Mouse (Mus musculus) midbrain, embryonic 12.5 days (tissue): Measurements from ENCODE around the gene Eml3. TPM values are rescaled to one million over a fixed set of nuclear protein-coding genes. Genes with fewer than 3 reads are reported as not detected.

Experiments used
- ATAC-seq: fragments of 200-750 bp; cut with Nextera tagmentation; 2 replicates; pipeline ENCODE4 v1.8.0; 2017; ENCODE audit warnings: low read depth, moderate TSS enrichment, moderate library complexity; ENCODE audit not compliant: low FRiP score
- H3K27ac ChIP-seq: fragments of 300-500 bp; sonication (generic); replicated peaks from 2 replicates; pipeline ENCODE4 v1.5.1; 2016; ENCODE audit warnings: mild to moderate bottlenecking
- H3K27me3 ChIP-seq: fragments of 300-500 bp; sonication (generic); 2 replicates; pipeline ENCODE4 v1.6.1; 2016; ENCODE audit warnings: mild to moderate bottlenecking
- H3K36me3 ChIP-seq: fragments of 300-500 bp; sonication (generic); 2 replicates; pipeline ENCODE4 v1.6.1; 2016
- H3K4me1 ChIP-seq: fragments of 300-500 bp; sonication (generic); 2 replicates; pipeline ENCODE4 v1.6.1; 2016
- H3K4me2 ChIP-seq: fragments of 300-500 bp; sonication (generic); replicated peaks from 2 replicates; pipeline ENCODE4 v1.6.1; 2016; ENCODE audit warnings: mild to moderate bottlenecking, moderate library complexity
- H3K4me3 ChIP-seq: fragments of 300-500 bp; sonication (generic); 2 replicates; pipeline ENCODE4 v1.5.1; 2016; ENCODE audit warnings: mild to moderate bottlenecking
- H3K9ac ChIP-seq: fragments of 300-500 bp; sonication (generic); replicated peaks from 2 replicates; pipeline ENCODE4 v1.6.1; 2016; ENCODE audit warnings: mild to moderate bottlenecking, moderate library complexity
- H3K9me3 ChIP-seq: fragments of 300-500 bp; sonication (generic); 2 replicates; pipeline ENCODE4 v1.6.1; 2016; ENCODE audit warnings: mild to moderate bottlenecking
- WGBS: fragments of 180-500 bp; shearing (Covaris S2); methylation state at CpG from one replicate; pipeline ENCODE4 v1.1.7; 2016; 5-methylcytosine and 5-hydroxymethylcytosine counted together
- polyA plus RNA-seq: library from polyadenylated mRNA; unstranded; fragments of >200 nt; fragmentation: Nextera tagmentation; extraction: Ambion mirVana; gene quantifications from 2 replicates; pipeline ENCODE4 v1.2.1, GENCODE M21; 2016

Eml3 gene
- 14.9 and 15.8 TPM in 2 replicates for polyA plus RNA-seq

GRCm38 (mm10) chr19:8929224-8930088 is at the start of gene Eml3, which contains the start of gene Rom1:
TSS of gene Eml3 (plus strand) at chr19:8929552.
TSS of gene Rom1 (minus strand) at chr19:8929356.
- Histone ChIP-seq H3K9me3 (no peaks in the 10 kb centered on the region), H3K27me3 (peaks cover 16% of the 10 kb centered on the region), H3K9ac (peak within 1 kb of the TSS; percentile 71), H3K36me3 (peaks cover 37% of the 10 kb centered on the region), H3K4me2 (peak within 1 kb of the TSS; percentile 77), H3K4me1 (peaks cover 19% of the 10 kb centered on the region), H3K27ac (peak within 1 kb of the TSS; percentile 46), H3K4me3 (peak within 1 kb of the TSS; percentile 57)
- under 1% methylated on average over 73 of the region's 74 CpGs for WGBS
- peak; percentile 73 for ATAC-seq

DNA sequence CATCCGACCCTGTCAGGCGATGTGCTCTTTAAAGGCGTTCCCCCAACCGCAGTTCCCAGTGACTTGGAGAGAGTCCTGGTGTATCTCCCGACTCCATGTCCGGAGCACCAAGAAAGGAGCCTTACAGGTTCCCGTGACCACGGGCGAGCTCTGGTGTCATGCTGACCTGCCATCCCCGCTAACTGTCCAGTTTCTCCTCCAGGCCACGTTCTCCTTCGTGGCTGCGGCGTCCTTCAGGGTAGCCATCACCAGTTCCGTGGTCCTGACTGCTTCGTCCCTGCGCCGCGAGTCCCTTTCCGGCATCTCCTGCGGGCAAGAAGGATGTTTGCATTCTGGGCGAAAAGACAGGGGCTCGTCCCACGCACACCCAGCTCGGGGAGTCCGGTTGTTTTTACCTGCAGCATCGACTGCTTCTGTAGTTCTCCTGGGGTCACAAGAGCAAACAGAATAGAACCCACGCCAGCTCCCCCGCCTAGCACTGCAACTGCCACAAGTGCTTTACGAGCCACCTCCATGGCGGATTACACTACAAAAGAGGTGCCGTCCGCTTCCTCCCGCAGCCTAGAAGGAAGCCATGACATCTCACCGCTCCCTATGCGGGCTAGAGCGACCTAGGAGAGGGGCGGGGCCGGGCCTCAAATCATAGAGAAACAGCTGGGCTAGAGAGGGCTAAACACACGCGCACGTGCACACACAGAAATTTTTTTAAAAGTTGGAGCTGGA is 48.9 kb upstream of the Eml3 start, which contains the start of gene Uqcc3:
TSS of gene Uqcc3 (minus strand) at position 613 of the 723 bp plus-strand sequence.
- Histone ChIP-seq H3K27ac (peak within 1 kb of the TSS; percentile 83), H3K27me3 (no peaks in the 10 kb centered on the region), H3K9ac (peak within 1 kb of the TSS; percentile 80), H3K9me3 (no peaks in the 10 kb centered on the region), H3K36me3 (peaks cover 27% of the 10 kb centered on the region), H3K4me1 (peaks cover 12% of the 10 kb centered on the region), H3K4me3 (peak within 1 kb of the TSS; percentile 69), H3K4me2 (peak within 1 kb of the TSS; percentile 92)
- under 1% methylated on average over 42 of the region's 42 CpGs for WGBS
- peak; percentile 98 for ATAC-seq

GRCm38 (mm10) chr19:8881034-8881392 is 48.3 kb upstream of the Eml3 start:
- no peak overlapping the region for H3K27ac ChIP-seq

GRCm38 (mm10) chr19:8883616-8884015 is 45.7 kb upstream of the Eml3 start, which contains the start of the genes Lbhd1 and Gm49403:
TSS of gene Lbhd1 (plus strand) at chr19:8883732.
TSS of gene Gm49403 (plus strand) at chr19:8883930.
- no peak for ATAC-seq
- WGBS = 65% methylated on average over 3 of the region's 3 CpGs

More at GRCm38 (mm10) chr19:8881034-8881392, 48.3 kb upstream of the Eml3 start:
- Histone ChIP-seq H3K9ac (peak overlapping the region; percentile 80), H3K4me1 (peaks cover 12% of the 10 kb centered on the region), H3K27me3 (no peaks in the 10 kb centered on the region), H3K4me3 (peak overlapping the region; percentile 69), H3K4me2 (peak overlapping the region; percentile 92), H3K36me3 (peaks cover 21% of the 10 kb centered on the region), H3K9me3 (no peaks in the 10 kb centered on the region)
- 0 out of 2 replicates have a peak, but pooled peaks have one; percentile 8 for ATAC-seq
- 14% methylated on average over 3 of the region's 3 CpGs for whole genome bisulfite sequencing

DNA sequence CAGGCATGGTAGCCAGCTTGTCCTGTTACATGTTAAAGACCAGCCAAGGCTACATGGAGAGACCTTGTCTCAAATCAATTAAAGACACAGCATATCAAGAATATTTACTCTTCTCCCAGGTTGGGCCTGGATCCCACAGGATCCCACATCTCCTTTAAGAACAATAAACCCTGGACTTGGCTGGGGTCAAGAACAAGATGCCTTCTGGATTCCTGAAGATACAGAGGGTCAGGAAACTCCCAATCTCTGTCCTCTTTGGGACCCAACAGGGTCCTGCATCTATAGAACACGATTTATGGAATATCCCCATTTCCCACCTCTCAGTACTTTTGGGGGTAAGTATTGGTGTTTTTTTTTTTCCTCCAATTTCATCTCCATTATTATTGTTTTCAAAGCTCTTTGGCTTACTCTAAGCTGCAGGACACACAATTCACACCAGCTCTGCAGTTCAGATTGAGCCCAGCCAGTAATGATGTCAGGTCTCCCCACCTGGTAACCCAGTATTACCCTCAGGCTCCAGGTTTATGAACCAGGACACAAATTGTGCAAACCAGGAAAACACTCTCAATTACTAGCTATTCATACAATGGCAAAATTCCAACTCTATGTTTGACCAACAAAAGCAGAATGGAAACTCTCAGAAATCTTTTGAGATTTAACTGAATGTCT is 42.3 kb upstream of the Eml3 start:
- Histone ChIP-seq H3K27ac (no peak overlapping the region), H3K9me3 (no peaks in the 10 kb centered on the region), H3K4me2 (peak overlapping the region; percentile 75), H3K27me3 (no peaks in the 10 kb centered on the region), H3K36me3 (peaks cover 16% of the 10 kb centered on the region), H3K4me3 (no peak overlapping the region), H3K9ac (no peak overlapping the region), H3K4me1 (peaks cover 20% of the 10 kb centered on the region)
- ATAC-seq = no peak
- 42% methylated on average over 1 of the region's 1 CpGs for WGBS

More at GRCm38 (mm10) chr19:8883616-8884015, 45.7 kb upstream of the Eml3 start, which contains the start of the genes Lbhd1 and Gm49403:
- H3K9ac ChIP-seq = no peak within 1 kb of the TSS
- H3K9me3 ChIP-seq = no peaks in the 10 kb centered on the region
- no peaks in the 10 kb centered on the region for H3K27me3 ChIP-seq
- H3K4me3 ChIP-seq = no peak within 1 kb of the TSS
- peaks cover 23% of the 10 kb centered on the region for H3K4me1 ChIP-seq
- no peak within 1 kb of the TSS for H3K27ac ChIP-seq
- H3K4me2 ChIP-seq = no peak within 1 kb of the TSS
- H3K36me3 ChIP-seq = 0 out of 2 replicates have a peak, but pooled peaks cover 3% of the 10 kb centered on the region

GRCm38 (mm10) chr19:8887585-8888463 is 41.5 kb upstream of the Eml3 start:
- H3K27ac ChIP-seq = peak overlapping the region; percentile 85
- H3K4me2 ChIP-seq = peak overlapping the region; percentile 75
- peaks cover 16% of the 10 kb centered on the region for H3K36me3 ChIP-seq
- no peak for ATAC-seq
- H3K9me3 ChIP-seq = no peaks in the 10 kb centered on the region
- peak overlapping the region; percentile 81 for H3K9ac ChIP-seq
- 16% methylated on average over 19 of the region's 19 CpGs for WGBS
- no peaks in the 10 kb centered on the region for H3K27me3 ChIP-seq
- peak overlapping the region; percentile 67 for H3K4me3 ChIP-seq
- H3K4me1 ChIP-seq = peaks cover 20% of the 10 kb centered on the region

DNA sequence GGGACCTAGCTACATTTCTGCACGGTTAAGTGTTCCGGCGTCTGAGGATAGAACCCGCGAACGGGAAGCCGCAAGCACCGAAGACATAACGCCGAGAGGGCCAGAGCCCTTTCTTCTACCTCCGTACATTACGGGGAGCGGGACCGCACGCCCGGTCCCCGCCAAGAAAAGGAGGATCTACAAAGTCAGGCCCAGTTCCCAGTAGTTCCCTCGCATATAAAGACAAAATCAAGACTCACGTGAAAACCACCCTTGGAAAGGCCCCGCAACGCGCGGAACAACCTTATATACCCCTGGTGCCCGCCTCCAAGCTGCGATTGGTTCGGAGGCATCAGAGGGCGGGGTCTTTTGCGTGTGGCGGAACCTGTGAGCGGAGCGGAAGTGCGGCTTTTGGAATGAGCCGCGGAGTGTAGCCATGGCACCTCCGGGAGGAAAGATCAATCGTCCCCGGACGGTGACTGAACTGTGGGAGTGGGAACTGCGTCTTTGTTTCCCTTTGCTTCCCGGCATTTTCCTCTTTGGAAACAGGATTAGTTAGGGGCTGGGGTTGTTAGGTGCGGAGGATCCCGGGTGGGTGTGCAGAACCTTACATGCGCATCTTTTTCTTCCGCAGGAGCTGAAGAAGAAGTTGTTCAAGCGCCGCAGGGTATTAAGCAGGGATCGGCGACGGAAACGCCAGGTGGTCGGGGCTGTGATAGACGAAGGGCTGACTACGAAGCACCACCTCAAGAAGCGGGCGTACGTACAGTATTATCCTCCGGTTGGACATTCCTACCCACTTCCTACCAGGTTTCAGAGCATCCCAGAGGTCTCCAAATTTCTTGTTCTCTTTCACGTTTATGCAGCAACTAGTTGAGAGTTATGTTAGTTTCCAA is 40.6 kb upstream of the Eml3 start, which contains the start of the genes 1810009A15Rik and Gm49416:
TSS of gene 1810009A15Rik (plus strand) at position 343 of the 875 bp plus-strand sequence.
TSS of gene Gm49416 (plus strand) at position 416 of the 875 bp plus-strand sequence.
- Histone ChIP-seq H3K9ac (peak within 1 kb of the TSS; percentile 81), H3K4me3 (peak within 1 kb of the TSS; percentile 67), H3K4me1 (peaks cover 25% of the 10 kb centered on the region), H3K36me3 (peaks cover 16% of the 10 kb centered on the region), H3K4me2 (peak within 1 kb of the TSS; percentile 75), H3K27ac (peak within 1 kb of the TSS; percentile 85), H3K9me3 (no peaks in the 10 kb centered on the region), H3K27me3 (no peaks in the 10 kb centered on the region)
- ATAC-seq = peak; percentile 96
- WGBS = under 1% methylated on average over 58 of the region's 58 CpGs

DNA sequence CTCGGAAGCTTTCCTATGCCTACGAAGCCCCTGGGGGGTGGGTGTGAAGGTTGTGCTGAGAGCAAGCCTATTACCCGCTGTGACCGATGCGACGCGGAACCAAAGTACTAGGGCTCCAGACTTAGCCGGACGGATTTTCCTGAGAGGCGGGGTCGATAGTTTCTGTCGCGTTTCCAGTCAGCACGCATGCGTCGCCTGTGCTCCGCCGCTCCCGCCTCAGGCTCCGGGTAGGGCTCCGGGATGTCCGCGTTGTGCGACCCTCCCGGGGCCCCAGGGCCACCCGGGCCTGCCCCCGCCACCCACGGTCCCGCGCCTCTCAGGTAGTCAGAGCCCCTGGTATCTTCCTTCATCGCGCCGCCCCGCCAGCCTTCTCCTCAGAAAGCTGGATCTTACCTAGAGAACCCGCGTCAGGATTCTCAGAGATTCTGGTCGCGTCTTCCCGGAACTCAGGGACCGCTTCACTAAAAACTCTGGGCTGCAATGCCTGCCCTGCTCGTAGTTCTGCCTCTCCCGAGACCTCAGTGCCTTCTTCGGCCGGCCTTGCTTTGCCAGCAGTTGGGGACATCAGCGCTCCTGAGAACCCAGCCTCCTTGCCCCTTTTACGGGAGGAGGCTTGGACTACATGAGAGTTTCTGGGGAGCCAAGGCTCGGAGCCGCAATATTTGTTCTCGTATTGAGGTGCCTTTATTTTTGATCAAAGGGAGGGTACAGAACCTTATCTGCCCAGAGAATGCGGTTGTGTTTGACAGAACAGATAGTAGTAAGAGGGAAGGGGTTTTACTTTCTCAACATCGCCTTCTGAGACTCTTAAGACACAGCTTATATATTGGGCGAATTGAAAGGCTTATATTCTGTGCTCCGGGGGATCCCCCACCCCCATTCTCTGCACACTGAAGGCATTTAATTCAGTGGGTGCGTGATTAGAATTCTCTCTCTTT is 36.3 kb upstream of the Eml3 start, which contains the start of gene Ints5:
TSS of gene Ints5 (plus strand) at position 177 of the 938 bp plus-strand sequence.
- Histone ChIP-seq H3K4me1 (peaks cover 29% of the 10 kb centered on the region), H3K36me3 (peaks cover 39% of the 10 kb centered on the region), H3K9ac (peak within 1 kb of the TSS; percentile 96), H3K27me3 (no peaks in the 10 kb centered on the region), H3K4me2 (peak within 1 kb of the TSS; percentile 80), H3K4me3 (peak within 1 kb of the TSS; percentile 87), H3K27ac (peak within 1 kb of the TSS; percentile 85), H3K9me3 (no peaks in the 10 kb centered on the region)
- 3% methylated on average over 54 of the region's 54 CpGs for WGBS
- peak; percentile 36 for ATAC-seq

DNA sequence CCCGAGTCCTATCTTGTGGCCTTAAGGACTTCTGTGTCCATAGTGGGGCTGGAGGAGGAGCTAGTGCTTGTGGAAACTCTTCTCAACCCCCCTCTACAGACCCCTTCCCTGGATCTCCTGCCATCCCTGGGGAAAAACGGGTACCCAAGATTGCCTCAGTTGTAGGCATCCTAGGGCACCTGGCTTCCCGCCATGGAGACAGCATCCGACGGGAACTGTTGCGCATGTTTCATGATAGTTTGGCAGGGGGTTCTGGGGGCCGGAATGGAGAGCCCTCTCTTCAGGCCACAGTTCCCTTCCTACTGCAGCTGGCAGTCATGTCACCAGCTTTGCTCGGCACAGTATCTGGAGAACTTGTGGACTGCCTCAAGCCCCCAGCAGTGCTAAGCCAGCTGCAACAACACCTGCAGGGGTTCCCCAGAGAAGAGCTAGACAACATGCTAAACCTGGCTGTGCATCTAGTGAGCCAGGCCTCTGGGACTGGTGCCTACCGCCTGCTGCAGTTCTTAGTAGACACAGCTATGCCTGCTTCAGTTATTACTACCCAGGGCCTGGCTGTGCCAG is 33.9 kb upstream of the Eml3 start:
- ATAC-seq = no peak
- no peak overlapping the region for H3K27ac ChIP-seq
- WGBS = 93% methylated on average over 9 of the region's 9 CpGs
- peaks cover 36% of the 10 kb centered on the region for H3K36me3 ChIP-seq
- H3K4me1 ChIP-seq = peaks cover 29% of the 10 kb centered on the region
- no peak overlapping the region for H3K4me3 ChIP-seq
- no peaks in the 10 kb centered on the region for H3K9me3 ChIP-seq
- no peaks in the 10 kb centered on the region for H3K27me3 ChIP-seq
- no peak overlapping the region for H3K4me2 ChIP-seq
- H3K9ac ChIP-seq = no peak overlapping the region
